Mouse (Mus musculus): ENCODE measurements around the gene Gm15085. TPM values are rescaled to one million over a fixed set of nuclear protein-coding genes. Genes with fewer than 3 reads are reported as not detected.
"Not testable (repeated sequence)": the region's sequence is repeated elsewhere in the genome, so short reads cannot be mapped to it uniquely, and the experiment has no call there.

Gene Gm15085
- total RNA-seq (2021), result not detected

GRCm38 (mm10) chrX:149447317-149447716 is at the start of gene Gm15085:
TSS of gene Gm15085 (plus strand) at chrX:149447617.
- intact Hi-C loops (cut with DNase I); DNase-seq (ENCODE audit: low spot score in 2 of 2): not testable (repeated sequence)

Other genes with a start within 250 kb of the Gm15085 start
- not detected for gene Gm15093, start 175.2 kb upstream of the Gm15085 start, total RNA-seq (2021)
- not detected for gene Gm10439, start 147.0 kb downstream of the Gm15085 start, total RNA-seq (2021)

All from left cerebral cortex, postnatal 36 days (tissue).